Mouse (Mus musculus): ENCODE data around the gene Hrh2.
A peak's percentile ranks its signal among the peaks of the same experiment; 100 is the strongest.

Hrh2 gene

GRCm38 (mm10) chr13:54212516-54212915 is 20.6 kb downstream of the Hrh2 start:
- Histone ChIP-seq H3K9me3 (ENCODE audit: low read length) (no peaks in the 10 kb centered on the region), H3K36me3 (ENCODE audit: insufficient read depth, low read length) (no peaks in the 10 kb centered on the region), H3K27me3 (ENCODE audit: insufficient read depth, low read length) (0 out of 2 replicates have a peak, but pooled peaks cover 4% of the 10 kb centered on the region), H3K4me1 (replicated peaks; ENCODE audit: low read depth, low read length) (peaks cover 66% of the 10 kb centered on the region), H3K4me3 (replicated peaks; ENCODE audit: low read length) (no peak overlapping the region)
- no peak for TF ChIP-seq POU5F1 (IDR thresholded peaks at IDR 0.05; ENCODE audit: borderline replicate concordance, low read length)
- TF ChIP-seq CTCF (conservative IDR thresholded peaks at IDR 0.05; ENCODE audit: low read length), result no peak

- peaks cover 11% of the 10 kb centered on the region for H3K27me3 ChIP-seq (ENCODE audit: insufficient read depth, low read length)
- H3K9me3 ChIP-seq (ENCODE audit: low read length), result no peaks in the 10 kb centered on the region
- TF ChIP-seq CTCF (conservative IDR thresholded peaks at IDR 0.05; ENCODE audit: low read length), result no peak
- no peak for TF ChIP-seq NANOG (IDR thresholded peaks at IDR 0.05; ENCODE audit: borderline replicate concordance, low read length)
- no peak for TF ChIP-seq POU5F1 (IDR thresholded peaks at IDR 0.05; ENCODE audit: borderline replicate concordance, low read length)
- no peaks in the 10 kb centered on the region for H3K36me3 ChIP-seq (ENCODE audit: insufficient read depth, low read length)
- peaks cover 87% of the 10 kb centered on the region for H3K4me1 ChIP-seq (replicated peaks; ENCODE audit: low read depth, low read length)
- H3K4me3 ChIP-seq (replicated peaks; ENCODE audit: low read length), result peak overlapping the region; percentile 1
Observed at GRCm38 (mm10) chr13:54215266-54215665, 23.3 kb downstream of the Hrh2 start.

DNA sequence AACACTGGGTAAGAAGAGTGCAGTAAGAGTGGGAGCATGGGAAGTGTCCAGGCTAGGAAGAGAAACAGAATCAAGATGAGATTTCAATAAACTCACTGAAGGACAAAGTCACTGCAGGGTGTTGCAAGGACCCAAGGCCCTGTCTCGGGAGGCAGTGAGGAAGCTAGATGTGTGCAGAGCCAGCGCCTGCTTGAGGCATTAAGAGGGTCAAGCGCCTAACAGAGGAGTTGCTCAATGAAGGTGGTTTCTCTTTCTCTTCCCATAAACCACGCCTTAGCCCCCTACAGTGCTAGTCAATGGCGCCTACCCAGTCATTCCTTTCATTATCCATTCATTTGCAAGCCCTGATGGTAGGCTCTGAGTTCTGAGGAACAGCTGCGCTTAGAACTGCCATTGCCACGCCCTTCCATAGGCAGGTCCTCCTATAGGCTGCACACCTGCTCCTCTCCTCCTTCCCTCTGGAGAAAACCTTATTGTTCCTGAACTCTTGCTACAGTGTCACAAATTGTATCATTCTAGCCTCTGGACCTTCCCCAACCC is 23.9 kb downstream of the Hrh2 start:
- TF ChIP-seq POU5F1 (IDR thresholded peaks at IDR 0.05; ENCODE audit: borderline replicate concordance, low read length) (no peak), CTCF (conservative IDR thresholded peaks at IDR 0.05; ENCODE audit: low read length) (no peak), NANOG (IDR thresholded peaks at IDR 0.05; ENCODE audit: borderline replicate concordance, low read length) (peak; percentile 89)
- Histone ChIP-seq H3K36me3 (ENCODE audit: insufficient read depth, low read length) (no peaks in the 10 kb centered on the region), H3K27me3 (ENCODE audit: insufficient read depth, low read length) (peaks cover 11% of the 10 kb centered on the region), H3K4me1 (replicated peaks; ENCODE audit: low read depth, low read length) (peaks cover 87% of the 10 kb centered on the region), H3K9me3 (ENCODE audit: low read length) (no peaks in the 10 kb centered on the region), H3K4me3 (replicated peaks; ENCODE audit: low read length) (peak overlapping the region; percentile 1; the same call in 1 of the 2 replicates)

DNA sequence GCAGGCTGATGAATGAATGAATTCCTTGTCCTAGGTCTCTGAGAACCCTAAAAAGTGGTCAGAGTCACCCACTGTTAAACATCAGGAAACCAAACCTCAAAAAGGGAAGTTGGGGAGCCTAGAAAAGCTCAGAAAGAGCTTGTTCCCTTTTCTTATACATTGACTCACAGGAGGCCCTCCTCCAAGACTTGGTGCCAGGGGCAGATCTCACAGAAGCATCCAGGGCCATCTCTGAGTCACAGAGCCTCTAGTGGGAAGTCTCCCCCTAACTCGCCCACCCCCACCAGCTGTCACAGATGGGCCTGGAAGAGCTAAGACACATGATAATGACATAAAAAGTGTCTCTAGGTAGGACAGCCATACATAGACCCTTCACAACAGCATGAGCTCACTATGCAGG is 26.4 kb downstream of the Hrh2 start:
- no peaks in the 10 kb centered on the region for H3K9me3 ChIP-seq (ENCODE audit: low read length)
- no peak overlapping the region for H3K4me3 ChIP-seq (replicated peaks; ENCODE audit: low read length)
- TF ChIP-seq NANOG (IDR thresholded peaks at IDR 0.05; ENCODE audit: borderline replicate concordance, low read length) (no peak), CTCF (conservative IDR thresholded peaks at IDR 0.05; ENCODE audit: low read length) (no peak), POU5F1 (IDR thresholded peaks at IDR 0.05; ENCODE audit: borderline replicate concordance, low read length) (no peak)
- H3K36me3 ChIP-seq (ENCODE audit: insufficient read depth, low read length), result no peaks in the 10 kb centered on the region
- peaks cover 19% of the 10 kb centered on the region for H3K27me3 ChIP-seq (ENCODE audit: insufficient read depth, low read length)
- peaks cover 87% of the 10 kb centered on the region for H3K4me1 ChIP-seq (replicated peaks; ENCODE audit: low read depth, low read length)

DNA sequence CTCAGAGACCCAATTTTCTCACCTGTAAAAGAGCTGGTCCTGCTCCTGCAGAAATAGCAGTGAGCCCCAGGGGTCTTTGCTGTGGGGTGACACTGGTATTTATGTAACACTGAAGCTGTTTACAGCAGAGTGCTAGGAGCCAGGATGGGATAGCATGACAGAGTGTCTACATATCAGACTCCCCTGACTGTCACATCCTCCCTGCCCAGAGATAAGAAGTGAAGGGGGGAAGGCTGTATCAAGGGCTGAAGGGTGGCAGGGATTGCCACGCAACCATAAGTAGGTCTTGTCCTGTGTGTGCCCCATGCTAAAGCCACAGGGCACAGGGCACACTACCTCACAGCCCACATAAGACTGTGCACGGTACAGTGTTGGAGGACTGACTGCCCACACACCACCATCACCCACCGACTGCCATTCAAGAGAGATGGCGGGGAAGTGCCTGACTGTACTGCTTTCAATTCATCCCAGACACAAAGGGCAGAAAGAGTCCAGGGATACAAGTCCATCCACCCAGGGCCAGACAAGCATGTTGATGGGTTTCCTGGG is 29.8 kb downstream of the Hrh2 start:
- H3K4me3 ChIP-seq (replicated peaks; ENCODE audit: low read length), result no peak overlapping the region
- TF ChIP-seq CTCF (conservative IDR thresholded peaks at IDR 0.05; ENCODE audit: low read length), result no peak
- no peak for TF ChIP-seq NANOG (IDR thresholded peaks at IDR 0.05; ENCODE audit: borderline replicate concordance, low read length)
- no peak for TF ChIP-seq POU5F1 (IDR thresholded peaks at IDR 0.05; ENCODE audit: borderline replicate concordance, low read length)
- H3K9me3 ChIP-seq (ENCODE audit: low read length), result no peaks in the 10 kb centered on the region
- no peaks in the 10 kb centered on the region for H3K36me3 ChIP-seq (ENCODE audit: insufficient read depth, low read length)
- H3K4me1 ChIP-seq (replicated peaks; ENCODE audit: low read depth, low read length), result peaks cover 66% of the 10 kb centered on the region
- peaks cover 40% of the 10 kb centered on the region for H3K27me3 ChIP-seq (ENCODE audit: insufficient read depth, low read length)

- H3K36me3 ChIP-seq (ENCODE audit: insufficient read depth, low read length), result no peaks in the 10 kb centered on the region
- H3K4me3 ChIP-seq (replicated peaks; ENCODE audit: low read length), result no peak overlapping the region
- H3K4me1 ChIP-seq (replicated peaks; ENCODE audit: low read depth, low read length), result peaks cover 63% of the 10 kb centered on the region
- peaks cover 44% of the 10 kb centered on the region for H3K27me3 ChIP-seq (ENCODE audit: insufficient read depth, low read length)
- no peaks in the 10 kb centered on the region for H3K9me3 ChIP-seq (ENCODE audit: low read length)
- TF ChIP-seq NANOG (IDR thresholded peaks at IDR 0.05; ENCODE audit: borderline replicate concordance, low read length) (no peak), POU5F1 (IDR thresholded peaks at IDR 0.05; ENCODE audit: borderline replicate concordance, low read length) (no peak)
Observed at GRCm38 (mm10) chr13:54222921-54223769, 31.2 kb downstream of the Hrh2 start.

DNA sequence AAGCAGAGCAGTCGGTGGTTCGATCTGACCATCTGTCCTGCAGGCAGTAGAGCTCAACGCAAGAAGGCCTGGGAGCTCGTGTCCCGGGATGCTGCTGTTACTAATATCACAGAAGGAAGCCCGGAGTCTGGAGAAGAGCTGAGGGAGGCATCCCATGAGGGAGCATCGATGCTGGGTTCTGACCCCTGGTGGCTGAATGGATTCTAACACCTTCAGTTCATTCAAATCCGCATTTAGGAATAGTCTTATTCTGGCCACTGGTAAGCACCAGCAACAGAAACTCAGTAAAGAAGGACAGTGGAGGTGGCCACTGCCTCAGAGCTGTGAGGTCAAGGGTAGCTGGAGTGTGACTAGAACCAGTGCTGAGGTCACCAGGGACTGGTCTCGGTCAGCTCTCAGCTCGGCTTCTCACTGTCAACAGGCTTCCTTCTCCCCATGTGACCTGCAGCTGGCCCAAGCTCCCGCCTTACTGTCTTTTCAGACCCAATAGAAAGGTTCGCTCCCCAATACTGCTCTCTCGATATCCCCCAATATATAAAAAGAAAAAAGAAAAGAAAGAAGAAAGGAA is 36.1 kb downstream of the Hrh2 start:
- TF ChIP-seq CTCF (conservative IDR thresholded peaks at IDR 0.05; ENCODE audit: low read length), result peak; percentile 43
- no peak for TF ChIP-seq NANOG (IDR thresholded peaks at IDR 0.05; ENCODE audit: borderline replicate concordance, low read length)
- TF ChIP-seq POU5F1 (IDR thresholded peaks at IDR 0.05; ENCODE audit: borderline replicate concordance, low read length), result no peak
- Histone ChIP-seq H3K4me1 (replicated peaks; ENCODE audit: low read depth, low read length) (peaks cover 25% of the 10 kb centered on the region), H3K9me3 (ENCODE audit: low read length) (no peaks in the 10 kb centered on the region), H3K27me3 (ENCODE audit: insufficient read depth, low read length) (peaks cover 33% of the 10 kb centered on the region), H3K4me3 (replicated peaks; ENCODE audit: low read length) (no peak overlapping the region), H3K36me3 (ENCODE audit: insufficient read depth, low read length) (no peaks in the 10 kb centered on the region)

DNA sequence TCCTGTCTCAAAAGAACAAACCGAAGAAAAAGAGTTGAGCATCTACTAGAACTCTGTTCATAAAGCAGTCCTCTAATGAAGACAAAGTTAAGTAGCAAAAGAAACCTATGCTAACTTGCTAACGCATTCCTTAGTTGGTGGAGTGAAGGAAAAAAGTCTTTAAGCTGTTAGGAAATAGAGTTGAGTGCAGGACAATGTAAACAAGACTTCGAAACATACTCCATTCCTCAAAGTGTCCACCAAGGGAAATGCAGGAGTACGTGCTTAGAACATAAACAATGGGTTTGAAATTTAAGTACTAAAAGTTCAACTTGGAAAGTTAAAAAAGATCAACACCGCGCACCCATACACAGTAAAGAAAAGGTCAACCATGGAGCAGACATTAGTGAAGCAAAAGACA is 38.2 kb downstream of the Hrh2 start:
- Histone ChIP-seq H3K9me3 (ENCODE audit: low read length) (no peaks in the 10 kb centered on the region), H3K36me3 (ENCODE audit: insufficient read depth, low read length) (no peaks in the 10 kb centered on the region), H3K27me3 (ENCODE audit: insufficient read depth, low read length) (peaks cover 40% of the 10 kb centered on the region), H3K4me3 (replicated peaks; ENCODE audit: low read length) (no peak overlapping the region), H3K4me1 (replicated peaks; ENCODE audit: low read depth, low read length) (peaks cover 22% of the 10 kb centered on the region)
- TF ChIP-seq NANOG (IDR thresholded peaks at IDR 0.05; ENCODE audit: borderline replicate concordance, low read length) (no peak), CTCF (conservative IDR thresholded peaks at IDR 0.05; ENCODE audit: low read length) (no peak), POU5F1 (IDR thresholded peaks at IDR 0.05; ENCODE audit: borderline replicate concordance, low read length) (no peak)
